Mouse (Mus musculus) heart, adult 2 months (tissue): ENCODE results near the gene Bach2. TPM values are rescaled to one million over a fixed set of nuclear protein-coding genes. Genes with fewer than 3 reads are reported as not detected.

Experiments used
- DNase-seq, 2 experiments: peaks; one replicate each; pipeline ENCODE4 v3.0.0; 2021
- H3K27ac ChIP-seq: fragments of 200-600 bp; 2 replicates; pipeline ENCODE4 v1.8.1; 2022
- H3K27me3 ChIP-seq: fragments of 200-500 bp; 2 replicates; pipeline ENCODE4 v1.6.1; 2012; ENCODE audit warnings: mild to moderate bottlenecking, low read length, inconsistent platforms, mixed read lengths; ENCODE audit not compliant: control insufficient read depth, insufficient read depth
- H3K36me3 ChIP-seq: fragments of 200-500 bp; 2 replicates; pipeline ENCODE4 v1.6.1; 2012; ENCODE audit warnings: low read length, inconsistent platforms; ENCODE audit not compliant: control insufficient read depth, insufficient read depth
- H3K4me1 ChIP-seq: fragments of 200-500 bp; 2 replicates; pipeline ENCODE4 v1.6.1; 2011; ENCODE audit warnings: low read length; ENCODE audit not compliant: control insufficient read depth, insufficient read depth
- H3K4me3 ChIP-seq: fragments of 200-600 bp; 2 replicates; pipeline ENCODE4 v1.8.1; 2022
- H3K79me2 ChIP-seq: fragments of 200-500 bp; replicated peaks from 2 replicates; pipeline ENCODE4 v1.6.1; 2012; ENCODE audit warnings: mild to moderate bottlenecking, inconsistent platforms, low read length, moderate library complexity, mixed read lengths; ENCODE audit not compliant: control insufficient read depth, insufficient read depth
- H3K9ac ChIP-seq: fragments of 200-500 bp; 2 replicates; pipeline ENCODE4 v1.6.1; 2012; ENCODE audit warnings: low read depth, mild to moderate bottlenecking, control low read depth, inconsistent platforms, low read length, mixed read lengths
- CTCF ChIP-seq: fragments of 200-600 bp; IDR thresholded peaks from 2 replicates; pipeline ENCODE4 v1.8.1; 2022; ENCODE audit warnings: antibody characterized with exemption, mild to moderate bottlenecking, moderate library complexity
- EP300 ChIP-seq: fragments of 200-500 bp; IDR thresholded peaks from 2 replicates; pipeline ENCODE4 v1.6.1; 2011; ENCODE audit warnings: low read depth, low read length, control low read depth; ENCODE audit not compliant: insufficient read depth
- POLR2A ChIP-seq: fragments of 200-500 bp; IDR thresholded peaks from 2 replicates; pipeline ENCODE4 v1.6.1; 2011; ENCODE audit warnings: mild to moderate bottlenecking, low read depth, low read length, control low read depth; ENCODE audit not compliant: insufficient read depth
- WGBS: fragments of 180-500 bp; shearing (Covaris S2); methylation state at CpG from one replicate; pipeline ENCODE4 v1.1.7; 2018; 5-methylcytosine and 5-hydroxymethylcytosine counted together
- intact Hi-C: fragments of 180-260 bp; cut with DNase I; formaldehyde crosslinking; loops from one replicate; pipeline ENCODE4 v1.15.1; 2025
- polyA plus RNA-seq: library from polyadenylated mRNA; depleted of rRNA; stranded (reverse); fragments of >200 nt; gene quantifications from 2 replicates; pipeline ENCODE4 v1.2.3, GENCODE M21; 2012
- total RNA-seq, 2 experiments: library from RNA; stranded (reverse); gene quantifications; 2 replicates each; pipeline ENCODE4 v1.2.3; 2021

Gene Bach2
- total and polyA plus RNA-seq, 3 experiments: 2.4 to 4.2 (median 3.9) TPM

GRCm38 (mm10) chr4:32422427-32422826, 183.8 kb downstream of the Bach2 start:
- TF ChIP-seq EP300: no peak
- TF ChIP-seq POLR2A: no peak
- TF ChIP-seq CTCF: no peak

GRCm38 (mm10) chr4:32423667-32424066, 185.1 kb downstream of the Bach2 start:
- 90% methylated on average over 5 of the region's 5 CpGs for WGBS
- Histone ChIP-seq H3K4me3 (no peak overlapping the region), H3K79me2 (no peaks in the 10 kb centered on the region), H3K36me3 (no peaks in the 10 kb centered on the region), H3K27ac (no peak overlapping the region), H3K9ac (no peak overlapping the region), H3K27me3 (no peaks in the 10 kb centered on the region), H3K4me1 (no peaks in the 10 kb centered on the region)
- intact Hi-C loops: no loop called here
- TF ChIP-seq CTCF (no peak), POLR2A (no peak), EP300 (no peak)
- DNase-seq: no peak

More at GRCm38 (mm10) chr4:32422427-32422826, 183.8 kb downstream of the Bach2 start:
- H3K27ac ChIP-seq: no peak overlapping the region
- no peaks in the 10 kb centered on the region for H3K79me2 ChIP-seq
- H3K4me3 ChIP-seq: no peak overlapping the region
- no peak overlapping the region for H3K9ac ChIP-seq
- no peaks in the 10 kb centered on the region for H3K27me3 ChIP-seq
- no peak for DNase-seq
- intact Hi-C loops: no loop called here
- no peaks in the 10 kb centered on the region for H3K36me3 ChIP-seq
- WGBS: 95% methylated on average over 4 of the region's 4 CpGs
- H3K4me1 ChIP-seq: no peaks in the 10 kb centered on the region

- Histone ChIP-seq H3K79me2 (no peaks in the 10 kb centered on the region), H3K36me3 (no peaks in the 10 kb centered on the region), H3K4me1 (no peaks in the 10 kb centered on the region), H3K4me3 (no peak overlapping the region), H3K9ac (no peak overlapping the region), H3K27ac (no peak overlapping the region), H3K27me3 (no peaks in the 10 kb centered on the region)
- TF ChIP-seq EP300 (no peak), POLR2A (no peak), CTCF (no peak)
- no peak for DNase-seq
- 90% methylated on average over 7 of the region's 7 CpGs for WGBS
- intact Hi-C loops: no loop called here
These were observed 185.8 kb downstream of the Bach2 start for GRCm38 (mm10) chr4:32424434-32424833.

GRCm38 (mm10) chr4:32425060-32425459, 186.5 kb downstream of the Bach2 start:
- Histone ChIP-seq H3K9ac (no peak overlapping the region), H3K27ac (no peak overlapping the region), H3K4me3 (no peak overlapping the region), H3K4me1 (no peaks in the 10 kb centered on the region; the same call in 1 of the 2 replicates), H3K79me2 (no peaks in the 10 kb centered on the region), H3K36me3 (no peaks in the 10 kb centered on the region), H3K27me3 (no peaks in the 10 kb centered on the region)
- DNase-seq: no peak
- 93% methylated on average over 7 of the region's 7 CpGs for WGBS
- intact Hi-C loops: no loop called here
- TF ChIP-seq POLR2A: no peak
- TF ChIP-seq CTCF: no peak
- no peak for TF ChIP-seq EP300

- no peak for DNase-seq
- TF ChIP-seq POLR2A: no peak
- TF ChIP-seq EP300: no peak
- no peak for TF ChIP-seq CTCF
These were observed 187.0 kb downstream of the Bach2 start for GRCm38 (mm10) chr4:32425641-32426040.

GRCm38 (mm10) chr4:32426779-32427577, 188.4 kb downstream of the Bach2 start:
- H3K79me2 ChIP-seq: no peaks in the 10 kb centered on the region
- H3K27me3 ChIP-seq: no peaks in the 10 kb centered on the region
- intact Hi-C loops: no loop called here
- H3K27ac ChIP-seq: no peak overlapping the region
- WGBS: 90% methylated on average over 27 of the region's 27 CpGs
- no peak for DNase-seq
- no peak overlapping the region for H3K9ac ChIP-seq
- peaks cover 2% of the 10 kb centered on the region; the same call in 1 of the 2 replicates for H3K4me1 ChIP-seq
- no peak overlapping the region for H3K4me3 ChIP-seq
- no peaks in the 10 kb centered on the region for H3K36me3 ChIP-seq
- TF ChIP-seq CTCF (no peak), POLR2A (no peak), EP300 (no peak)

More at GRCm38 (mm10) chr4:32425641-32426040, 187.0 kb downstream of the Bach2 start:
- 79% methylated on average over 3 of the region's 3 CpGs for WGBS
- H3K4me3 ChIP-seq: no peak overlapping the region
- no peaks in the 10 kb centered on the region for H3K36me3 ChIP-seq
- peaks cover 2% of the 10 kb centered on the region; the same call in 1 of the 2 replicates for H3K4me1 ChIP-seq
- intact Hi-C loops: no loop called here
- H3K27me3 ChIP-seq: no peaks in the 10 kb centered on the region
- no peaks in the 10 kb centered on the region for H3K79me2 ChIP-seq
- no peak overlapping the region for H3K27ac ChIP-seq
- no peak overlapping the region for H3K9ac ChIP-seq
